Mouse (Mus musculus) bone marrow, adult 2 months (tissue): ENCODE results near the gene Oaz2. TPM values are rescaled to one million over a fixed set of nuclear protein-coding genes. Genes with fewer than 3 reads are reported as not detected.
A peak's percentile ranks its signal among the peaks of the same experiment; 100 is the strongest.

Source experiments
- H3K27ac ChIP-seq: fragments of 200-500 bp; 2 replicates; pipeline ENCODE4 v1.5.1; 2012; ENCODE audit warnings: low read depth, mild to moderate bottlenecking, control low read depth, inconsistent platforms, low read length; ENCODE audit not compliant: control insufficient read depth, poor library complexity, insufficient read depth
- H3K4me1 ChIP-seq: fragments of 200-500 bp; 2 replicates; pipeline ENCODE4 v1.6.1; 2011; ENCODE audit warnings: low read length; ENCODE audit not compliant: control insufficient read depth, insufficient read depth
- H3K4me3 ChIP-seq: fragments of 200-500 bp; replicated peaks from 2 replicates; pipeline ENCODE3; 2011; ENCODE audit warnings: mild to moderate bottlenecking, low read depth, low read length, control low read depth; ENCODE audit not compliant: control insufficient read depth
- CTCF ChIP-seq: fragments of 200-500 bp; IDR thresholded peaks from 2 replicates; pipeline ENCODE4 v1.5.1; 2011; ENCODE audit warnings: low read length, control low read depth; ENCODE audit not compliant: control insufficient read depth, insufficient read depth
- POLR2A ChIP-seq: fragments of 200-500 bp; IDR thresholded peaks from 2 replicates; pipeline ENCODE4 v1.6.1; 2011; ENCODE audit warnings: low read depth, mild to moderate bottlenecking, control low read depth, low read length, borderline replicate concordance; ENCODE audit not compliant: control insufficient read depth
- WGBS: fragments of 180-500 bp; shearing (Covaris S2); methylation state at CpG from one replicate; pipeline ENCODE4 v1.1.7; 2018; 5-methylcytosine and 5-hydroxymethylcytosine counted together
- polyA plus RNA-seq: library from polyadenylated mRNA; stranded (reverse); fragments of >200 nt; gene quantifications from 2 replicates; pipeline ENCODE4 v1.2.4, GENCODE M21; 2011; ENCODE audit warnings: low replicate concordance; ENCODE audit not compliant: missing spikeins, insufficient read depth, insufficient read length

The Oaz2 gene
- polyA plus RNA-seq, 1 experiment: 34.0 TPM

DNA sequence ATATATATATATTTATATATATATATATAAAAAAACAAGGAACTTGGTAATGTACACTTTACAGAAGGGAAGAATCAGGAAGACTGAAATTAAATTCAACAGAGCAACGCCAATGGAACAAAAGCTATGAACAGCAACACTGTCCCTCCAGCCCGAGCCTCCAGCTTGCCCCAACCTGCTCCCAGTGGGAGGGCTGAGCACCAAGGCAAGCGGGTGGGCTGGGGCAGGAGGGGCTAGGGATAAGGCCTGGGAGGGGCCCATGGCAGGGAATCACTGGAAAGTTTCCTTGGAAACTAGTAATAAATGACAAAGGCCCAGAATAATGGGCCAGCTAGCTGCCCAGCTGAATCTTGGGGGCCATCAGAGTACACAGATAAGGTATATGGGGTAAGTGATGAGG is 24.7 kb downstream of the Oaz2 start:
- H3K27ac ChIP-seq: no peak overlapping the region
- WGBS: 61% methylated on average over 3 of the region's 3 CpGs
- peaks cover 3% of the 10 kb centered on the region for H3K4me1 ChIP-seq
- no peak overlapping the region for H3K4me3 ChIP-seq
- no peak for TF ChIP-seq POLR2A
- TF ChIP-seq CTCF: no peak

DNA sequence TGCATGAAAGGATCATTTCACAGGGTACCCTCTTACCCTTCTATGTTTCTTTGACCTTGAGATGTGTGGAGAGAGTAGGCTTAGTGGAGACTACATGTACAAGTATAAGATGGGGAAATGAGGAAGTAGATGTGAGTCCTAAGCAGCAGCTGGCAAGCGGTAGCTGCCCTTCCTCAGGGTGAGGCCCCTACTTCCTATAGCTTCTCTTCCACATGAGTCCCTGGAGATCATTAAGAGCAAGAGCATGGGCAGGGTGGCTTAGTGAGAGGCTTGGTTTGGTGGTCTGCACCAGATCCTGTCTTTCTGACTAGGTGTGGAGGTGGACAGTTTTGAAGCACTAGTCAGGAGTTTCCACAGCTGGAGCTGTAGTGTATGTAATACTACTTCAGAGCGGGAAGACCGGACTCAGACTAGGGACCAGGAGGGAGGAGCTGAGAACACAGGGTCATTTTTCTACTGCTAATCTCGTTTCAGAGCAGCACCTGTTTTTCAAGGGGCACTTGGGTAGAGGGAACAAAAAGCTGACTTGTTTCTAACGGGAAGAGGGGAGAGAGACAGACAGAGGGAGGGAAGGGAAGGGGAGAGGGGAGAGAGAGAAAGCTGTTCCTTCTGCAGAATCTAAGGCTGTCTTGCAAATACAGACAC is 25.3 kb downstream of the Oaz2 start:
- 0 out of 2 replicates have a peak overlapping the region, but pooled peaks have one; percentile 31 for H3K27ac ChIP-seq
- H3K4me1 ChIP-seq: peaks cover 3% of the 10 kb centered on the region
- no peak overlapping the region for H3K4me3 ChIP-seq
- TF ChIP-seq POLR2A: no peak
- WGBS: 28% methylated on average over 5 of the region's 5 CpGs

DNA sequence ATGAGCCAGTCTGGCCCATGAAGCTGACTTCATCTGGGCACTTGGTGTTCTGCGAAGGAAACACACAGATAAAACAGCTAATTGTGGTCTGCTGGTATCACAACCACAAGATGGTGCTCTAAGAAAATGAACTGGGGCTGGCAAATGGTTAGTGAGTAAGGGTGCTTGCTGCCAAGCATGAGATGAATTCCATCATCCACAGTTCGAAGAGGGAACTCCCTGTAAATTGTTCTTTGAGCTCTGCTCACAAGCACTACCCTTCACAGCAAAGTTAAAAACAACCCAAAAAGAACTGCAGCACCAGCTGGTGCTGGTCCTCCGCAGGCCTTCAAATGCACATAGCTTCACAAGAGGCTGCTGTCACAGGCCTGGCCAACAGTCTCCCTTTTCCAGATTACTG is 27.8 kb downstream of the Oaz2 start:
- no peak overlapping the region for H3K4me3 ChIP-seq
- no peak overlapping the region for H3K27ac ChIP-seq
- TF ChIP-seq POLR2A (no peak), CTCF (no peak)
- H3K4me1 ChIP-seq: peaks cover 3% of the 10 kb centered on the region
- 78% methylated on average over 3 of the region's 3 CpGs for WGBS

- Histone ChIP-seq H3K4me1 (peaks cover 3% of the 10 kb centered on the region), H3K4me3 (no peak overlapping the region), H3K27ac (no peak overlapping the region)
- TF ChIP-seq CTCF: no peak
- TF ChIP-seq POLR2A: no peak
Observed at GRCm38 (mm10) chr9:65696337-65696736, 28.5 kb downstream of the Oaz2 start.

DNA sequence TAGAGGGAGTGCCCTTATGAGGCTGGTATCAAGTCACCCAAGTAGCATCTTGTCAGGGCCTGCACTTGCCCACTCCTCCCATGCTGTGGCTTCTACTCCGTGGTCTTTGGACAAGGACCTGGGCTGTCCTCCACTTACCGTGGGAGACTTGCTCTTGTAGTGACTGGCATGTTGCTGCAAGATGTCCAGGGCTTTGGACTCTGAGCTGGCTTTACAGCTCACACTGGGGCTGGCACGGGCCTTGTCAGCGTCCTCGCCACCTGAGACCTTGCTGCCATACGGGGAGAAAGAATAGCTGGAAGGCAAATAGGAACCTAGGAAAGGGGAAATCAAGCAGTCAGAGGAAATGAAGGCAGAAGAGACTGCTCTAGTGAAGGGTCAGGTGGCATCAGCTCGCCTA is 29.6 kb downstream of the Oaz2 start:
- WGBS: 68% methylated on average over 7 of the region's 7 CpGs
- Histone ChIP-seq H3K27ac (no peak overlapping the region), H3K4me1 (peaks cover 3% of the 10 kb centered on the region), H3K4me3 (no peak overlapping the region)
- TF ChIP-seq CTCF (no peak), POLR2A (no peak)

DNA sequence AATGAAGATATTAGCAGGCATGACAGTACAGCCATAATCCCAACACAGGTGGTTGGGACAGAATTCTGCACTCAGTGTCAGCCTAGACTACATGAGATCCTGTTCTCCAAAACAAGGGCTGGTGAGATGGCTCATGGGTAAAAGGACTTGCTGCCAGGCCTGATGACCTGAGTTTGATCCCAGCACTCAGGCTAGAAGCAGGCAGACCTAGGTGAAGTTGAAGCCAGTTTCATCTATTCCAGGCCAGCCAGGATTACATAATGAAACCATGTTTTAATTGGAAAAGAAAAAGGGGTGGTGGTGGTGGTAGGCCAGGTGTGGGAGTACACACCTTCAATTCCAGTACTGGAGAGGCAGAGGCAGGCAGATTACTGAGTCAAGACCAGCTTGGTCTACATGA is 30.2 kb downstream of the Oaz2 start:
- H3K4me1 ChIP-seq: peaks cover 2% of the 10 kb centered on the region
- TF ChIP-seq POLR2A: no peak
- no peak overlapping the region for H3K27ac ChIP-seq
- H3K4me3 ChIP-seq: no peak overlapping the region

DNA sequence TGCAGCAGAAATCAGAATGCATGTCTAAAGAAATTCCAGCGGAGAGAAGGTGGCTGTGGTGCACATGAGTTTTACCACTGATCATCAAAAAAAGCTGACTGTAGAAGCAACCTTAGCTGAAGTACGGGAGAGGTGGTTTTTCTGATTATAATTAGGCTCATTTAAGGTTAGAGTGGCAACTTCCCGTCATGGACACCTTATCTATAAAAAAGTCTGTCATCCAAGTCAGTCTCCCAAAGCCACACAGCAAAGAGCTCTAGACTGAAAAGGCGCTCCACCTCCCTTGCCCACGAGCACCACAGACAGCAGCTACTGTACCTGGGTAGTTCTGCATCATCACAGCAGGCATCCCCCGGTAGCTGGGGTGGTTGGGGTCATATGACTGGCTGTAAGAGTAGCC is 32.7 kb downstream of the Oaz2 start:
- no peak overlapping the region for H3K4me3 ChIP-seq
- no peak overlapping the region for H3K27ac ChIP-seq
- H3K4me1 ChIP-seq: no peaks in the 10 kb centered on the region
- no peak for TF ChIP-seq POLR2A
- TF ChIP-seq CTCF: no peak
- 66% methylated on average over 6 of the region's 6 CpGs for WGBS

DNA sequence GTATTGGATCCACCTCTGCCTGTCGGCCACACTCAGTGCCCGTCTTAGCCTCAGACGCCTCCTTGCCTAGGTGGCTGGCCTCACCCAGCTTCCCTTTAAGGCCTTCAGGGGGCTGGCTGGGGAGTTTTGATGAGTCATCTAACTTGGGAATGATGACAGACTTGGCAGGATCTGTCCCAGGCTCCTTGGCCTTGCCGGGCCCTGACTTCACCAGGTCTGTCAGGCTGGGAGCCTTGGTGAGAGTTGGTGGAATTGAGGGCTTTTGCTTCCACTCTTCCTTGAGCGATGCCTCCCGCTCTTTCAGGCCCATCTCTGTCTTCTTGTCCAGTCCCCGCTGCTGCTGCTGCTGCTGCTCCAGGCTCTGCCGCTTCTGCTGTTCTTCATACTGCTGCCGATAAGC is 34.5 kb downstream of the Oaz2 start:
- Histone ChIP-seq H3K27ac (no peak overlapping the region), H3K4me3 (no peak overlapping the region), H3K4me1 (no peaks in the 10 kb centered on the region)
- no peak for TF ChIP-seq POLR2A
- no peak for TF ChIP-seq CTCF
- WGBS: 84% methylated on average over 9 of the region's 9 CpGs

GRCm38 (mm10) chr9:65703241-65703640 is 35.4 kb downstream of the Oaz2 start:
- no peaks in the 10 kb centered on the region for H3K4me1 ChIP-seq
- TF ChIP-seq CTCF (no peak), POLR2A (no peak)
- 94% methylated on average over 7 of the region's 7 CpGs for WGBS

More at GRCm38 (mm10) chr9:65703241-65703640, 35.4 kb downstream of the Oaz2 start:
- H3K27ac ChIP-seq: no peak overlapping the region
- no peak overlapping the region for H3K4me3 ChIP-seq
